Mouse (Mus musculus) stomach, embryonic 16.5 days (tissue): Measurements from ENCODE around the gene Cbx6. TPM values are rescaled to one million over a fixed set of nuclear protein-coding genes. Genes with fewer than 3 reads are reported as not detected.
A peak's percentile ranks its signal among the peaks of the same experiment; 100 is the strongest.

ENCODE experiments used
- ATAC-seq: fragments of 200-750 bp; cut with Nextera tagmentation; 2 replicates; pipeline ENCODE4 v1.8.0; 2017; ENCODE audit warnings: moderate number of reproducible peaks, moderate TSS enrichment; ENCODE audit not compliant: insufficient read depth, low FRiP score
- H3K27ac ChIP-seq: fragments of 300-500 bp; sonication (generic); 2 replicates; pipeline ENCODE4 v1.5.1; 2014; ENCODE audit warnings: low read length
- H3K27me3 ChIP-seq: fragments of 300-500 bp; sonication (generic); 2 replicates; pipeline ENCODE4 v1.6.1; 2014; ENCODE audit warnings: low read length, control low read depth, mixed read lengths; ENCODE audit not compliant: control insufficient read depth, insufficient read depth
- H3K36me3 ChIP-seq: fragments of 300-500 bp; sonication (generic); 2 replicates; pipeline ENCODE4 v1.6.1; 2014; ENCODE audit warnings: low read length; ENCODE audit not compliant: control insufficient read depth, insufficient read depth
- H3K4me1 ChIP-seq: fragments of 300-500 bp; sonication (generic); 2 replicates; pipeline ENCODE4 v1.6.1; 2014; ENCODE audit warnings: low read length, control low read depth, mixed read lengths; ENCODE audit not compliant: control insufficient read depth, insufficient read depth
- H3K4me2 ChIP-seq: fragments of 300-500 bp; sonication (generic); 2 replicates; pipeline ENCODE4 v1.6.1; 2014; ENCODE audit warnings: low read depth, low read length, mixed read lengths
- H3K4me3 ChIP-seq: fragments of 300-500 bp; sonication (generic); replicated peaks from 2 replicates; pipeline ENCODE4 v1.5.1; 2014; ENCODE audit warnings: mild to moderate bottlenecking, low read length
- H3K9ac ChIP-seq: fragments of 300-500 bp; sonication (generic); 2 replicates; pipeline ENCODE4 v1.6.1; 2014; ENCODE audit warnings: low read length
- H3K9me3 ChIP-seq: fragments of 300-500 bp; sonication (generic); replicated peaks from 2 replicates; pipeline ENCODE4 v1.6.1; 2016; ENCODE audit warnings: low read length, control low read depth; ENCODE audit not compliant: control insufficient read depth
- WGBS: fragments of 180-500 bp; shearing (Covaris S2); extraction: QIAGEN DNeasy Blood & Tissue Kit; methylation state at CpG from one replicate; pipeline ENCODE4 v1.1.7; 2014; 5-methylcytosine and 5-hydroxymethylcytosine counted together
- polyA plus RNA-seq: library from polyadenylated mRNA; unstranded; fragments of >200 nt; fragmentation: Nextera tagmentation; extraction: Ambion mirVana; gene quantifications from 2 replicates; pipeline ENCODE4 v1.2.1, GENCODE M21; 2015

Cbx6 gene
- polyA plus RNA-seq, 1 experiment from 2014 or later, result 75.6 TPM

DNA sequence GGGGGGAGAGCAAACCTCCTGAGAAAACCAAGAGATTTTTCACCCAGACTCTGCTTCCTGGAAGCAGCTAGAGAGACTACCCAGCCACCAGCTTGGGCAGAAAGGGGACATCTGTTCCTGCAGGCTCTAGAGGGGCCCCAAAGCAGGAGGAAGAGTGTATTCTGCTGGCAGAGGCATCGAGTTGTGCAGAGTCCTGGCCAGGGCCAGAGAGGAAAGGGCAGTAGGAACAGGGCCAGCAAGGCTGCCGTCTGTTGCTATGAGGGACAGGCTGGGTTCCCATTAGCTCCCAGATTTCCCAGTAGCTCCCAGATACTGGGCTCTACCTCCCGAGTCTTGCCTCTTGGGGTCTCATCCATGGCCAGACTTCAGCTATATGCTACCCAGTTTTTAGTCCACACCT, 24.4 kb downstream of the Cbx6 start:
- Histone ChIP-seq H3K4me2 (no peak overlapping the region), H3K9ac (no peak overlapping the region), H3K27ac (no peak overlapping the region), H3K27me3 (peaks cover 14% of the 10 kb centered on the region; the same call in 1 of the 2 replicates), H3K36me3 (no peaks in the 10 kb centered on the region), H3K4me3 (no peak overlapping the region), H3K4me1 (no peaks in the 10 kb centered on the region), H3K9me3 (no peaks in the 10 kb centered on the region)
- WGBS, result 51% methylated on average over 3 of the region's 3 CpGs
- no peak for ATAC-seq

DNA sequence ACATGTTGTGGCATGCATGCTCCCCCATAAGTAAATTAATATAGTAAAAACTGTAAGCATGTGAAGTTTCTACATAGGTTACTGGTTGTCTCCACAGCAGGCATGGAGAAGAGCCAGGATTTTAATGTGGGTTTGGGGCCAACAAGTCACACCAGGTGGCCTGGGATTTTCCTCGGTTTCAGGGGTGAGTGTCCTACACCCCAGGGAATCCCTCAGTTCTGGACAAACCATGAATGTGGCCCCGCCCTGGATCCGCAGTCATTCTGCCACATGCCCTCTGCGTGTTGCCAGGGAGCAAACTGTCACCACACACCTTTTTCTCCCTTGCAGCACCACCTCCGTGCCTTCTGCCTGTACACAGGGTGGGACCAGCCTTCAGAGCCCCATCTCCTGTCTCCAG, 25.8 kb downstream of the Cbx6 start:
- no peak overlapping the region for H3K4me2 ChIP-seq
- no peaks in the 10 kb centered on the region for H3K36me3 ChIP-seq
- H3K4me1 ChIP-seq, result peaks cover 2% of the 10 kb centered on the region
- H3K9ac ChIP-seq, result no peak overlapping the region
- ATAC-seq, result no peak
- WGBS, result 49% methylated on average over 5 of the region's 5 CpGs
- H3K9me3 ChIP-seq, result no peaks in the 10 kb centered on the region
- H3K27ac ChIP-seq, result no peak overlapping the region
- peaks cover 20% of the 10 kb centered on the region for H3K27me3 ChIP-seq
- no peak overlapping the region for H3K4me3 ChIP-seq

DNA sequence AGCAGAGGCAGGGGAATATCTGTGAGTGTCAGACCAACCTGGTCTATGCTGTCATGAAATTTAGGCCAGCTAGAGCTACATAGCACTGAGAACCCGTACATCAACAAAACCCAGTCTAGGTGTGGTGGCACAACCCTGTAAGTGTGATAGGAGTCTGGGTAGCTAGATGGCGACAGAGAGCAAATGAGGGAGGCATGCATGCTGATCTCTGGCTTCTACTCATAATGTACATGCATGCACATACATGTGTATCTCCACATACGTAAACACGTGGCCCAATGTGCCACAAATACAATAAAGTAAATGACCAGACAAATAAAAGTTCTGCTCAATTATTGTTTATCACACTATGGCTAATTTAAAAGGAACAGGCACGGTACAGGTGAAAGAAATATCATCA, 26.4 kb downstream of the Cbx6 start:
- no peak overlapping the region for H3K4me2 ChIP-seq
- H3K27ac ChIP-seq, result no peak overlapping the region
- no peak for ATAC-seq
- H3K36me3 ChIP-seq, result no peaks in the 10 kb centered on the region
- H3K27me3 ChIP-seq, result peaks cover 25% of the 10 kb centered on the region
- WGBS, result 23% methylated on average over 5 of the region's 5 CpGs
- H3K4me1 ChIP-seq, result peaks cover 6% of the 10 kb centered on the region
- H3K4me3 ChIP-seq, result no peak overlapping the region
- no peak overlapping the region for H3K9ac ChIP-seq
- H3K9me3 ChIP-seq, result no peaks in the 10 kb centered on the region

GRCm38 (mm10) chr15:79807050-79807449, 27.4 kb downstream of the Cbx6 start:
- H3K4me1 ChIP-seq, result peaks cover 6% of the 10 kb centered on the region
- H3K4me3 ChIP-seq, result no peak overlapping the region
- H3K27ac ChIP-seq, result no peak overlapping the region
- no peak for ATAC-seq
- no peak overlapping the region for H3K9ac ChIP-seq
- H3K9me3 ChIP-seq, result no peaks in the 10 kb centered on the region
- H3K36me3 ChIP-seq, result no peaks in the 10 kb centered on the region
- H3K27me3 ChIP-seq, result peaks cover 35% of the 10 kb centered on the region
- no peak overlapping the region for H3K4me2 ChIP-seq
- WGBS, result 29% methylated on average over 1 of the region's 1 CpGs

GRCm38 (mm10) chr15:79805246-79805645, 29.2 kb downstream of the Cbx6 start:
- H3K9ac ChIP-seq, result no peak overlapping the region
- 28% methylated on average over 8 of the region's 8 CpGs for WGBS
- H3K4me3 ChIP-seq, result no peak overlapping the region
- no peak overlapping the region for H3K27ac ChIP-seq
- peaks cover 6% of the 10 kb centered on the region for H3K4me1 ChIP-seq
- no peak for ATAC-seq
- peaks cover 40% of the 10 kb centered on the region for H3K27me3 ChIP-seq
- no peak overlapping the region for H3K4me2 ChIP-seq
- H3K36me3 ChIP-seq, result no peaks in the 10 kb centered on the region
- H3K9me3 ChIP-seq, result no peaks in the 10 kb centered on the region

- Histone ChIP-seq H3K9me3 (no peaks in the 10 kb centered on the region), H3K4me3 (peak within 1 kb of the TSS; percentile 66), H3K27me3 (peaks cover 40% of the 10 kb centered on the region), H3K36me3 (no peaks in the 10 kb centered on the region), H3K4me1 (peaks cover 6% of the 10 kb centered on the region), H3K9ac (peak within 1 kb of the TSS; percentile 76), H3K27ac (no peak within 1 kb of the TSS), H3K4me2 (peak within 1 kb of the TSS; percentile 94)
- peak; percentile 84 for ATAC-seq
- under 1% methylated on average over 91 of the region's 91 CpGs for WGBS
Measured at GRCm38 (mm10) chr15:79804352-79805071, 30.0 kb downstream of the Cbx6 start, which contains the start of gene Nptxr. Nptxr (minus strand) TSS chr15:79804766.

DNA sequence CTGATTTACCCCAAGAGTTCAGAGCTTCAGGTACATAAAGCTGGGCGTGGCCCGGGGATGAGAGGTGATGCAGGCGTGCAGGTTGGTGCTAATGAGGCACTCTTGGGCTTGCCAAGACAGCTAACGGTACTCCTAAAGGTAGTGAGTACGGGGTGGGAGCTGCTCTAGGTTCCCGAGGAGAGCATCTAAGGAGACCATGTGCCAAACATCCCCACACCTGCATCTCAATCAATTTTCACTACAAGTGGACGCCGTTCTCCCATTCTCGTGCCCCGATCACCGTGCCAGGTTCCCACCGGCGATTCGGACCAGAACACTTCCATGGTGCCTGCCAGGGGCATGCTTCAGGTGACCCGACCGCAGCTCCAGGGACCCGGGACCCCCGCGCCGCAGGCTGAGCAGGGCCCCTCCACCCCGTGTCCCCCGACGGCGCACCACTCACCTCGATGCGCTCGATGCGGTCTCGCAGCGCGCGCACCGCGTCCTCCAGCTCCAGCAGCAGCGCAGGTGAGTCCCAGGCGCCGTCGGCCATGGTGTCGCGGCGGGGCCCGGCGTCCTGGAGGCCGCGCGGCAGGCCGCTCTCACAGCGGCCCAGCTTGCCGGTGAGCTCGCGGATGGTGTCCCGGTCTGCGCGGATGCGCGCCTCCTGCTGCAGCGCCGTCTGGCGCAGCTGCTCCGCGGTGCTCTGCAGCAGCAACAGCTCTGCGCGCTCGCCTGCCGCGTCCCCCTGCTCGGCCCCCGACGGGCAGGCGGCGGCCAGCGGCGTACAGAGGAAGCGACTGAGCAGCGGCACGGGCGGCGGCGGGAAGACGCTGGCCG, 30.7 kb downstream of the Cbx6 start:
- H3K27ac ChIP-seq, result no peak overlapping the region
- no peaks in the 10 kb centered on the region for H3K9me3 ChIP-seq
- peaks cover 40% of the 10 kb centered on the region for H3K27me3 ChIP-seq
- peak overlapping the region; percentile 94 for H3K4me2 ChIP-seq
- WGBS, result 5% methylated on average over 81 of the region's 81 CpGs
- peak; percentile 41 for ATAC-seq
- peaks cover 6% of the 10 kb centered on the region for H3K4me1 ChIP-seq
- peak overlapping the region; percentile 76 for H3K9ac ChIP-seq
- H3K4me3 ChIP-seq, result peak overlapping the region; percentile 66
- H3K36me3 ChIP-seq, result no peaks in the 10 kb centered on the region

- Histone ChIP-seq H3K27me3 (peaks cover 40% of the 10 kb centered on the region), H3K9ac (no peak overlapping the region), H3K27ac (no peak overlapping the region), H3K4me3 (no peak overlapping the region), H3K4me2 (no peak overlapping the region), H3K36me3 (no peaks in the 10 kb centered on the region), H3K9me3 (no peaks in the 10 kb centered on the region), H3K4me1 (peaks cover 6% of the 10 kb centered on the region)
- ATAC-seq, result no peak
- WGBS, result 46% methylated on average over 4 of the region's 4 CpGs
Measured at GRCm38 (mm10) chr15:79802304-79802703, 32.2 kb downstream of the Cbx6 start.

- Histone ChIP-seq H3K9ac (no peak overlapping the region), H3K9me3 (no peaks in the 10 kb centered on the region), H3K4me3 (no peak overlapping the region), H3K4me2 (no peak overlapping the region), H3K4me1 (peaks cover 6% of the 10 kb centered on the region), H3K27ac (no peak overlapping the region), H3K36me3 (no peaks in the 10 kb centered on the region), H3K27me3 (peaks cover 40% of the 10 kb centered on the region)
- no peak for ATAC-seq
- WGBS, result 66% methylated on average over 2 of the region's 2 CpGs
Measured at GRCm38 (mm10) chr15:79801646-79802045, 32.8 kb downstream of the Cbx6 start.
